Mouse (Mus musculus): ENCODE data around the gene Tax1bp3. TPM values are rescaled to one million over a fixed set of nuclear protein-coding genes. Genes with fewer than 3 reads are reported as not detected.
A peak's percentile ranks its signal among the peaks of the same experiment; 100 is the strongest.

The Tax1bp3 gene
- total and polyA plus RNA-seq, 2 experiments from 2014 or later: 46.4 to 97.7 TPM

DNA sequence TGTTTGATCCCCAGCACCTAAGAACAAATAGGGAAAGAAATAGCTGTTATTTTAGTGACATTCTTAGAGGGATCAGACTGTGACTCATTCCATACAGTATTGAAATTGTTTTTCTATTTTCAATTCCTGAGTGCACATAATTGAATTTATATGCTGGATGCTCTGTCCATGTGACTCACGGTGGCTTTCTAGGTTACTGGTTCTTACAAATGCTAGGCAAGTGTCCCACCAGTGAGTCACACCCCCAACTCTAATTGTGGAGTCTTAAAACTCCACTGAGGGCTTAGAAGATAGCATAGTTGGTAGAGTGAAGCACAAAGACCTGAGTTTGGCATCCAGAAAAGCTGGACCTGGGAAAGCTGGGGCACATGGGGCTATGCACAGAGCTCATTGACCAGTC is 43.8 kb downstream of the Tax1bp3 start:
- Histone ChIP-seq H3K27ac (no peak overlapping the region), H3K4me2 (ENCODE audit: low read depth, low read length) (no peak overlapping the region), H3K9ac (replicated peaks; ENCODE audit: low read length) (no peak overlapping the region), H3K27me3 (ENCODE audit: insufficient read depth, low read length) (no peaks in the 10 kb centered on the region), H3K4me1 (ENCODE audit: insufficient read depth, low read length) (no peaks in the 10 kb centered on the region), H3K36me3 (ENCODE audit: insufficient read depth, low read length) (no peaks in the 10 kb centered on the region), H3K9me3 (ENCODE audit: low read length) (no peaks in the 10 kb centered on the region), H3K4me3 (ENCODE audit: low read length) (no peak overlapping the region)
- DNase-seq (ENCODE audit: low spot score) (no peak), ATAC-seq (no peak)
- 90% methylated on average over 1 of the region's 1 CpGs for WGBS
- TF ChIP-seq CTCF (IDR thresholded peaks at IDR 0.05; ENCODE audit: low read depth): no peak

DNA sequence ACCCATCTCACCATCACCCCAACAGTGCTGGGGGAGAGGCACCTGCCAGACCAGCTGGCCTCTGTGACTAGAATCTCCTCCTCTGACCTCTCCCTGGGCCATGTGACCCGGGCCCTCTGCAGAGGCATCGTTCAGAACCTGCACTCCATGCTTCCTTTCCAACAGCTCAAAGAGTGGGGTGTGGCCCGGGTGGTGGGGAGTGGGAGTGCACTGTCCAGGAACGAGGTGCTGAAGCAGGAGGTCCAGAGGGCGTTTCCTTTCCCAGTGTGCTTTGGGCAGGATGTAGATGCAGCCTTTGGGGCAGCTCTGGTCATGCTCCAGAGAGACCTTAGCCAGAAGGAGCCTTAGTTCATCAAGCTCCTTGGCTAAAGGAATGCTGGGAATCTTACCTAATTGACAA is 46.0 kb downstream of the Tax1bp3 start:
- no peak for ATAC-seq
- no peak for DNase-seq (ENCODE audit: low spot score)
- no peak overlapping the region for H3K9ac ChIP-seq (replicated peaks; ENCODE audit: low read length)
- H3K4me1 ChIP-seq (ENCODE audit: insufficient read depth, low read length): no peaks in the 10 kb centered on the region
- H3K27ac ChIP-seq: no peak overlapping the region
- H3K27me3 ChIP-seq (ENCODE audit: insufficient read depth, low read length): no peaks in the 10 kb centered on the region
- no peak overlapping the region for H3K4me2 ChIP-seq (ENCODE audit: low read depth, low read length)
- TF ChIP-seq CTCF (IDR thresholded peaks at IDR 0.05; ENCODE audit: low read depth): no peak
- H3K36me3 ChIP-seq (ENCODE audit: insufficient read depth, low read length): no peaks in the 10 kb centered on the region
- no peaks in the 10 kb centered on the region for H3K9me3 ChIP-seq (ENCODE audit: low read length)
- 55% methylated on average over 5 of the region's 5 CpGs for WGBS
- H3K4me3 ChIP-seq (ENCODE audit: low read length): no peak overlapping the region

DNA sequence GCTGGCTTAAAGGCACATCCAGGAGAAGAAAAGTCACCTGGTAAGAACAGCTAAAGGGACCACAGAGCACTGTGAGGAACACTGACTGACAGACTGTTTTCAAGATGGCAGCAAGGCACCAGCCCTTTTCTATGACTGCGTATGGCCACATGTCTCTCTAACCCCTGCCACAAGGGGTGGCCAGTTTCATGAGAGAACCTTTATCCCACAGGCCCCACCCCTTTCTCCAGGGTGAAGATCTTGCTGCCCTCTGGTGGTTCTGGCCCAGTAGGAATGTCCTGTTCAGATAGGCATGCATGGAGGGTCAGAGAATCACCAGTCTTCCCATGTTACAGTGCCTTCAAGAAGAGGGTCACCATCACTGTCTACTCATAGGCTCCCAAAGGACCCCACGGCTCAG is 47.1 kb downstream of the Tax1bp3 start:
- ATAC-seq (no peak), DNase-seq (ENCODE audit: low spot score) (no peak)
- Histone ChIP-seq H3K9me3 (ENCODE audit: low read length) (no peaks in the 10 kb centered on the region), H3K27ac (no peak overlapping the region), H3K9ac (replicated peaks; ENCODE audit: low read length) (no peak overlapping the region), H3K36me3 (ENCODE audit: insufficient read depth, low read length) (no peaks in the 10 kb centered on the region), H3K4me1 (ENCODE audit: insufficient read depth, low read length) (no peaks in the 10 kb centered on the region), H3K4me3 (ENCODE audit: low read length) (no peak overlapping the region), H3K27me3 (ENCODE audit: insufficient read depth, low read length) (no peaks in the 10 kb centered on the region), H3K4me2 (ENCODE audit: low read depth, low read length) (no peak overlapping the region)
- TF ChIP-seq CTCF (IDR thresholded peaks at IDR 0.05; ENCODE audit: low read depth): peak; percentile 47
- WGBS: 69% methylated on average over 2 of the region's 2 CpGs

DNA sequence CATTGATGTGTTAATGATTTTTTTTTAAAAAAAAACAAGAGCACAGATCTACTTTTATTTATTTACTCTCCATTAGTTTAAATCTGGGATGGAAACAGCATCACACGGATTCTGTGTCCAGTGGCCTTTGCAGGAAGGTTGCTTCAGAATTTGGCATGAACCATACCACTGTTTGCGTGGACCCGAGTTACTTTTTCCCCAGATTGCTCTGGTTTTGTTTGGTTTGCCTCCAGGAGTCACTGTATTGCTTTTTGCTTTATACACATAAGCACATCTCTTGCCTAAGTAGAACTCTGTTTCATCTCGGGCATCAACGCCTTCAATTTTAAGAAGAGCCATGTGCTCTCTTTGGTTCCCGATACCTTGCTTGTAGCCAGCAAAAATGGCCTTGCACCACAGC is 49.0 kb downstream of the Tax1bp3 start:
- H3K4me2 ChIP-seq (ENCODE audit: low read depth, low read length): no peak overlapping the region
- 92% methylated on average over 6 of the region's 6 CpGs for WGBS

DNA sequence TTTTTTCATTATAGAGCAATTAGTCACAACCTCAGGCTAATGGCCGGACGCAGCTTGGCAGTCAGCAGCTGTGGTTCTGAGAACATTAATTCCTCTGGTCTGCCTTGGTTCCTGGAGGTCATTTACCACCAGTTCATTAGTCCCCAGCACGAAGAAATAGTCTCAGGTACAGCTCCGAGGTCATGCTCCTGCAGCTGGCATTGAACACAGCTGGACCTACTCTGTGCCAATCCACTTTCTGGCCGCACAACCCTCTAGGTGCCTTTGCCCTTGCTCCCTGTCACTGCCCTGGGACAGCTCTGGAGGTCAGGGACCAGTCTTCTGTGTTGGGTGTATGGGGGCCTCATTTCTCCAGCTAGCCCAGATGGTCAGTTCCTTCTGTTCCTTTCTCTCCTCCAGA is 52.0 kb downstream of the Tax1bp3 start:
- no peaks in the 10 kb centered on the region for H3K36me3 ChIP-seq (ENCODE audit: insufficient read depth, low read length)
- no peak overlapping the region for H3K9ac ChIP-seq (replicated peaks; ENCODE audit: low read length)
- H3K9me3 ChIP-seq (ENCODE audit: low read length): no peaks in the 10 kb centered on the region
- H3K4me1 ChIP-seq (ENCODE audit: insufficient read depth, low read length): no peaks in the 10 kb centered on the region
- H3K27ac ChIP-seq: no peak overlapping the region
- ATAC-seq: no peak
- TF ChIP-seq CTCF (IDR thresholded peaks at IDR 0.05; ENCODE audit: low read depth): no peak
- DNase-seq (ENCODE audit: low spot score): no peak
- WGBS: 78% methylated on average over 5 of the region's 5 CpGs
- no peaks in the 10 kb centered on the region for H3K27me3 ChIP-seq (ENCODE audit: insufficient read depth, low read length)
- H3K4me3 ChIP-seq (ENCODE audit: low read length): no peak overlapping the region
- no peak overlapping the region for H3K4me2 ChIP-seq (ENCODE audit: low read depth, low read length)

More for the DNA sequence above, 49.0 kb downstream of the Tax1bp3 start:
- H3K27ac ChIP-seq: no peak overlapping the region
- H3K4me3 ChIP-seq (ENCODE audit: low read length): no peak overlapping the region
- H3K9ac ChIP-seq (replicated peaks; ENCODE audit: low read length): no peak overlapping the region
- H3K36me3 ChIP-seq (ENCODE audit: insufficient read depth, low read length): no peaks in the 10 kb centered on the region
- H3K4me1 ChIP-seq (ENCODE audit: insufficient read depth, low read length): no peaks in the 10 kb centered on the region
- no peak for DNase-seq (ENCODE audit: low spot score)
- no peak for TF ChIP-seq CTCF (IDR thresholded peaks at IDR 0.05; ENCODE audit: low read depth)
- no peaks in the 10 kb centered on the region for H3K9me3 ChIP-seq (ENCODE audit: low read length)
- H3K27me3 ChIP-seq (ENCODE audit: insufficient read depth, low read length): no peaks in the 10 kb centered on the region
- ATAC-seq: no peak

DNA sequence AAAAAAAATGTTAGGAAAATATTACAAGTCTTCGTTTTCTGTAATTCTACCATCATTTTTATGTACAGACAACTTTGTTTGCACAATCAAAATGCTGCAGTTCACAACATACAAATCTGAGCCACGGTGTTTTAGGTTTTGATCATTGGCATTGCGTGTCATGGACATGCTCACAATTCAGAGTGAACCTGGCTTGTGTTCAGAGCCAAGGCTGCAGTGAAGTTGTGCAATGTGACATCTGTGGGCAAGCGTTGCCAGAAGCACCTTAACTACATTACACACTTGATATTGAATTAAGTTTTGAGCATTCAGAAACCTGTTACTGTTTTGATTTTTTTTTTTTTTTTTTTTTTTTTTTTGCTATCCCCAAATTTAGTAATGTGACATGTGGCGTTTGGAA is 53.2 kb downstream of the Tax1bp3 start:
- Histone ChIP-seq H3K4me1 (ENCODE audit: insufficient read depth, low read length) (no peaks in the 10 kb centered on the region), H3K4me2 (ENCODE audit: low read depth, low read length) (no peak overlapping the region), H3K36me3 (ENCODE audit: insufficient read depth, low read length) (no peaks in the 10 kb centered on the region), H3K4me3 (ENCODE audit: low read length) (no peak overlapping the region), H3K9ac (replicated peaks; ENCODE audit: low read length) (no peak overlapping the region), H3K9me3 (ENCODE audit: low read length) (no peaks in the 10 kb centered on the region), H3K27me3 (ENCODE audit: insufficient read depth, low read length) (no peaks in the 10 kb centered on the region), H3K27ac (no peak overlapping the region)
- no peak for DNase-seq (ENCODE audit: low spot score)
- ATAC-seq: no peak
- 86% methylated on average over 5 of the region's 5 CpGs for WGBS
- TF ChIP-seq CTCF (IDR thresholded peaks at IDR 0.05; ENCODE audit: low read depth): no peak

DNA sequence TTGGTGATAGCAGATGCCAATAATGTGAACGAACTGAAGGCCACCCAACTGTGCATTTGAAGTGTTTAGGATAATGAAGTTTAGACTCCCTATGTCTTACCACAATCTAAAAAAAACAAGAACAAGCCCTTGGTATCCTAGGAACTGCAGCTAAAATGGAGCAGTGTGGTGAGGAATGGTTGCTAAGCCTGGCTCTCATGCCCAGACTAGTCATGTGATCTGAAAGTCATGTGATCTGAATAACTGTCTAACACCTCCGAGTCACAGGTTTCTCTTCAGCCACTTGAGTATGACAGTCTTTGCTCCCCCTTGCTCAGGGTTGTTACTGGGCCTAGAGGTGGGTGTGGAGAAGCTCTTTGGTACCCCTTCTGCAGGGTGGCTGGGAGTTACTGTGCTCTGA is 55.6 kb downstream of the Tax1bp3 start:
- DNase-seq (ENCODE audit: low spot score): no peak
- ATAC-seq: no peak
- Histone ChIP-seq H3K4me3 (ENCODE audit: low read length) (no peak overlapping the region), H3K36me3 (ENCODE audit: insufficient read depth, low read length) (no peaks in the 10 kb centered on the region), H3K4me2 (ENCODE audit: low read depth, low read length) (no peak overlapping the region), H3K27me3 (ENCODE audit: insufficient read depth, low read length) (no peaks in the 10 kb centered on the region), H3K9me3 (ENCODE audit: low read length) (no peaks in the 10 kb centered on the region), H3K9ac (replicated peaks; ENCODE audit: low read length) (no peak overlapping the region), H3K4me1 (ENCODE audit: insufficient read depth, low read length) (0 out of 2 replicates have a peak, but pooled peaks cover 6% of the 10 kb centered on the region), H3K27ac (no peak overlapping the region)
- 65% methylated on average over 2 of the region's 2 CpGs for WGBS
- TF ChIP-seq CTCF (IDR thresholded peaks at IDR 0.05; ENCODE audit: low read depth): no peak

Other genes starting within 250 kb of the Tax1bp3 start
- 2.4 and 4.6 TPM in 2 replicates for gene Atp2a3, start 215.9 kb upstream of the Tax1bp3 start, total RNA-seq (2014; rRNA removed)
- gene Atp2a3, start 215.9 kb upstream of the Tax1bp3 start, polyA plus RNA-seq (2015; fragmentation: Nextera tagmentation; extraction: Ambion mirVana): 2.4 and 2.7 TPM in 2 replicates
- gene P2rx1, start 178.0 kb upstream of the Tax1bp3 start, total RNA-seq (2014; rRNA removed): 0.32 and 1.3 TPM in 2 replicates
- 0.45 and 0.60 TPM in 2 replicates for gene P2rx1, start 178.0 kb upstream of the Tax1bp3 start, polyA plus RNA-seq (2015; fragmentation: Nextera tagmentation; extraction: Ambion mirVana)
- 27.4 and 32.5 TPM in 2 replicates for gene Camkk1, start 158.1 kb upstream of the Tax1bp3 start, total RNA-seq (2014; rRNA removed)
- gene Camkk1, start 158.1 kb upstream of the Tax1bp3 start, polyA plus RNA-seq (2015; fragmentation: Nextera tagmentation; extraction: Ambion mirVana): 26.5 and 26.7 TPM in 2 replicates
- gene Ncbp3, start 129.3 kb upstream of the Tax1bp3 start, total RNA-seq (2014; rRNA removed): 5.2 and 6.9 TPM in 2 replicates
- gene Ncbp3, start 129.3 kb upstream of the Tax1bp3 start, polyA plus RNA-seq (2015; fragmentation: Nextera tagmentation; extraction: Ambion mirVana): 7.3 and 7.7 TPM in 2 replicates
- gene Itgae, start 86.5 kb upstream of the Tax1bp3 start, total RNA-seq (2014; rRNA removed): 0.16 and 0.18 TPM in 2 replicates
- gene Itgae, start 86.5 kb upstream of the Tax1bp3 start, polyA plus RNA-seq (2015; fragmentation: Nextera tagmentation; extraction: Ambion mirVana): 0.14 and 0.31 TPM in 2 replicates
- gene Haspin, start 38.8 kb upstream of the Tax1bp3 start, total RNA-seq (2014; rRNA removed): 1.8 and 3.3 TPM in 2 replicates
- 2.4 and 3.4 TPM in 2 replicates for gene Haspin, start 38.8 kb upstream of the Tax1bp3 start, polyA plus RNA-seq (2015; fragmentation: Nextera tagmentation; extraction: Ambion mirVana)
- gene P2rx5, start 16.7 kb upstream of the Tax1bp3 start, total RNA-seq (2014; rRNA removed): 1.2 and 3.5 TPM in 2 replicates
- 0.48 and 0.97 TPM in 2 replicates for gene P2rx5, start 16.7 kb upstream of the Tax1bp3 start, polyA plus RNA-seq (2015; fragmentation: Nextera tagmentation; extraction: Ambion mirVana)
- 113 and 156 TPM in 2 replicates for gene Emc6, start within 50 bp of the Tax1bp3 start, total RNA-seq (2014; rRNA removed)
- gene Emc6, start within 50 bp of the Tax1bp3 start, polyA plus RNA-seq (2015; fragmentation: Nextera tagmentation; extraction: Ambion mirVana): 188 and 191 TPM in 2 replicates
- 20.2 and 20.9 TPM in 2 replicates for gene Ctns, start 22.0 kb downstream of the Tax1bp3 start, total RNA-seq (2014; rRNA removed)
- gene Ctns, start 22.0 kb downstream of the Tax1bp3 start, polyA plus RNA-seq (2015; fragmentation: Nextera tagmentation; extraction: Ambion mirVana): 13.0 and 14.0 TPM in 2 replicates
- 2.2 and 3.4 TPM in 2 replicates for gene Shpk, start 22.4 kb downstream of the Tax1bp3 start, total RNA-seq (2014; rRNA removed)
- 2.2 and 2.8 TPM in 2 replicates for gene Shpk, start 22.4 kb downstream of the Tax1bp3 start, polyA plus RNA-seq (2015; fragmentation: Nextera tagmentation; extraction: Ambion mirVana)
- gene Trpv1, start 57.2 kb downstream of the Tax1bp3 start, total RNA-seq (2014; rRNA removed): 0.63 and 1.6 TPM in 2 replicates
- gene Trpv1, start 57.2 kb downstream of the Tax1bp3 start, polyA plus RNA-seq (2015; fragmentation: Nextera tagmentation; extraction: Ambion mirVana): 0.29 and 0.30 TPM in 2 replicates
- 0.36 and 0.52 TPM in 2 replicates for gene Trpv3, start 90.3 kb downstream of the Tax1bp3 start, total RNA-seq (2014; rRNA removed)
- gene Trpv3, start 90.3 kb downstream of the Tax1bp3 start, polyA plus RNA-seq (2015; fragmentation: Nextera tagmentation; extraction: Ambion mirVana): 0.24 and 0.30 TPM in 2 replicates
- gene Aspa, start 152.5 kb downstream of the Tax1bp3 start, total RNA-seq (2014; rRNA removed): 5.9 and 7.8 TPM in 2 replicates
- 7.3 and 8.3 TPM in 2 replicates for gene Aspa, start 152.5 kb downstream of the Tax1bp3 start, polyA plus RNA-seq (2015; fragmentation: Nextera tagmentation; extraction: Ambion mirVana)
- gene Gm49340, start 152.7 kb downstream of the Tax1bp3 start, total RNA-seq (2014; rRNA removed): not detected in 2 replicates
- gene Gm49340, start 152.7 kb downstream of the Tax1bp3 start, polyA plus RNA-seq (2015; fragmentation: Nextera tagmentation; extraction: Ambion mirVana): not detected in 2 replicates
- gene Spata22, start 152.7 kb downstream of the Tax1bp3 start, total RNA-seq (2014; rRNA removed): not detected in 2 replicates
- gene Spata22, start 152.7 kb downstream of the Tax1bp3 start, polyA plus RNA-seq (2015; fragmentation: Nextera tagmentation; extraction: Ambion mirVana): 0.33 and 0.34 TPM in 2 replicates
- gene Olfr20, start 173.7 kb downstream of the Tax1bp3 start, total RNA-seq (2014; rRNA removed): not detected in 2 replicates
- gene Olfr20, start 173.7 kb downstream of the Tax1bp3 start, polyA plus RNA-seq (2015; fragmentation: Nextera tagmentation; extraction: Ambion mirVana): not detected in 2 replicates
- gene Olfr376, start 194.2 kb downstream of the Tax1bp3 start, total RNA-seq (2014; rRNA removed): not detected in 2 replicates
- not detected in 2 replicates for gene Olfr376, start 194.2 kb downstream of the Tax1bp3 start, polyA plus RNA-seq (2015; fragmentation: Nextera tagmentation; extraction: Ambion mirVana)
- gene Olfr1, start 222.5 kb downstream of the Tax1bp3 start, total RNA-seq (2014; rRNA removed): not detected in 2 replicates
- not detected in 2 replicates for gene Olfr1, start 222.5 kb downstream of the Tax1bp3 start, polyA plus RNA-seq (2015; fragmentation: Nextera tagmentation; extraction: Ambion mirVana)